Mouse (Mus musculus): ENCODE measurements around the gene Msh3. TPM values are rescaled to one million over a fixed set of nuclear protein-coding genes. Genes with fewer than 3 reads are reported as not detected.

The Msh3 gene
- polyA plus RNA-seq, 1 experiment from 2014 or later: 35.1 TPM

DNA sequence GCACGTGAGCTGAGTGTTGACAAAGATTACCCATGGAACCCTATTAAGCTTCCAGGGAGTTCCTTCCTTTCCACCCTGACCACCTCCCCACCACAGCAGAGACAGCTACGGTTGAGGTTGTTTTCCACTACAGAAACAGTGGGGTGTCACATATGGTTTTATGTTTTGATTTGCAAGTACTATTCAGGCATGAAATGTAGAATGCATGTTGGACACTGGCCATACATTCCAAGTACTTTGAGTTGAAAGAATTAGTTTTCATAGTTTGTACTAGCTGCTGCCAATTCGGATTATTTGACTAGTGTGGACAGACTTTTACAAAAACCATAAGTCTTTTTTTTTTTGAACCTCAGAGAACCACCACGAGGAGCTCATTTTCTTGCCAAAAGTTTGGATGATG, 10.5 kb upstream of the Msh3 start:
- H3K4me2 ChIP-seq (ENCODE audit: low read depth, low read length): no peak overlapping the region
- no peaks in the 10 kb centered on the region for H3K9me3 ChIP-seq (ENCODE audit: control insufficient read depth, low read length)
- H3K36me3 ChIP-seq (ENCODE audit: control insufficient read depth, insufficient read depth, low read length): no peaks in the 10 kb centered on the region
- H3K27me3 ChIP-seq (ENCODE audit: control insufficient read depth, insufficient read depth, low read length): no peaks in the 10 kb centered on the region
- no peaks in the 10 kb centered on the region for H3K4me1 ChIP-seq (ENCODE audit: control insufficient read depth, insufficient read depth, low read length)
- ATAC-seq (ENCODE audit: low read depth): no peak
- no peak overlapping the region for H3K27ac ChIP-seq (ENCODE audit: low read depth, low read length)
- 86% methylated on average over 4 of the region's 4 CpGs for WGBS
- H3K9ac ChIP-seq (replicated peaks; ENCODE audit: low read depth, low read length): no peak overlapping the region
- H3K4me3 ChIP-seq (ENCODE audit: low read depth, low read length): no peak overlapping the region

GRCm38 (mm10) chr13:92361609-92362008, 6.8 kb upstream of the Msh3 start:
- Histone ChIP-seq H3K4me2 (ENCODE audit: low read depth, low read length) (no peak overlapping the region), H3K27ac (ENCODE audit: low read depth, low read length) (no peak overlapping the region), H3K4me1 (ENCODE audit: control insufficient read depth, insufficient read depth, low read length) (no peaks in the 10 kb centered on the region), H3K9me3 (ENCODE audit: control insufficient read depth, low read length) (no peaks in the 10 kb centered on the region), H3K9ac (replicated peaks; ENCODE audit: low read depth, low read length) (no peak overlapping the region), H3K36me3 (ENCODE audit: control insufficient read depth, insufficient read depth, low read length) (no peaks in the 10 kb centered on the region), H3K27me3 (ENCODE audit: control insufficient read depth, insufficient read depth, low read length) (no peaks in the 10 kb centered on the region), H3K4me3 (ENCODE audit: low read depth, low read length) (no peak overlapping the region)
- WGBS: 93% methylated on average over 2 of the region's 2 CpGs
- no peak for ATAC-seq (ENCODE audit: low read depth)

DNA sequence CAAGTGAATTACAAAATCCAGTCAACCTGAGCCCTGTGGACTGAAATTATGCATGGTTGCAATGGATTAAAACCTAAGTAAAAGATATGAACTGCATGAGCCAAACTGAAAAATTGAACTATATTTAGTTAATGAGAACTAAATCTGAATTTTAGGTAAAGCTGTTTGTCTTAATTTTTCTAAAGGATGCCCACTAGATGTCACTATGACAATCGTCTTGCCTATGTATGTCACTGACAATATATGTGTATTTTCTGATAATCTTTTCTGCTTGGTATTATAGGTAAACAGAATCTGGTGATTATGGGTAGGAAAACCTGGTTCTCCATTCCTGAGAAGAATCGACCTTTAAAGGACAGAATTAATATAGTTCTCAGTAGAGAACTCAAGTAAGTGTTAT, 2.8 kb upstream of the Msh3 start:
- H3K27ac ChIP-seq (ENCODE audit: low read depth, low read length): no peak overlapping the region
- no peaks in the 10 kb centered on the region for H3K27me3 ChIP-seq (ENCODE audit: control insufficient read depth, insufficient read depth, low read length)
- no peaks in the 10 kb centered on the region for H3K36me3 ChIP-seq (ENCODE audit: control insufficient read depth, insufficient read depth, low read length)
- H3K9ac ChIP-seq (replicated peaks; ENCODE audit: low read depth, low read length): no peak overlapping the region
- H3K4me2 ChIP-seq (ENCODE audit: low read depth, low read length): no peak overlapping the region
- 70% methylated on average over 2 of the region's 2 CpGs for WGBS
- H3K4me1 ChIP-seq (ENCODE audit: control insufficient read depth, insufficient read depth, low read length): 0 out of 2 replicates have a peak, but pooled peaks cover 6% of the 10 kb centered on the region
- no peaks in the 10 kb centered on the region for H3K9me3 ChIP-seq (ENCODE audit: control insufficient read depth, low read length)
- ATAC-seq (ENCODE audit: low read depth): no peak
- no peak overlapping the region for H3K4me3 ChIP-seq (ENCODE audit: low read depth, low read length)

DNA sequence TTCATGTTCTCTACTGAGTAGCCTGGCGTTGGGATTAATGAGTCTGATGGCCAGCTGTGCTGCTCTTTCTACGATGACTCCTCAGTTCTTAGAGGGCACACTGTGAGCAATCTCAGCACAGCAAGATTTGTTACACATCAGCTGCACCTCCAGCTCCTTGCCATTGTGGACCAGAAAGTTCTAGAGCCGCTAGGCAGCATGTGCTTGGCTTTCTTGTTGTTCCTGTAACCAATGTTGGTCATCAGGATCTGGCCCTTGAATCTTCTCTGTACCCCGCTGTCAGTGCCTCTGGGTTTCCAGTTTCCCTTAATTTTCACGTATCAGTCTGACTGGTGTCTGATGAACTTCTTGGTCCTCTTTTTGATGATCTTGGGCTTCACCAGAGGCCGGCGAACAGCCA, 1.6 kb upstream of the Msh3 start:
- ATAC-seq (ENCODE audit: low read depth): no peak
- Histone ChIP-seq H3K27ac (ENCODE audit: low read depth, low read length) (no peak overlapping the region), H3K9ac (replicated peaks; ENCODE audit: low read depth, low read length) (no peak overlapping the region), H3K4me2 (ENCODE audit: low read depth, low read length) (no peak overlapping the region), H3K36me3 (ENCODE audit: control insufficient read depth, insufficient read depth, low read length) (no peaks in the 10 kb centered on the region), H3K4me1 (ENCODE audit: control insufficient read depth, insufficient read depth, low read length) (0 out of 2 replicates have a peak, but pooled peaks cover 6% of the 10 kb centered on the region), H3K9me3 (ENCODE audit: control insufficient read depth, low read length) (no peaks in the 10 kb centered on the region), H3K4me3 (ENCODE audit: low read depth, low read length) (no peak overlapping the region), H3K27me3 (ENCODE audit: control insufficient read depth, insufficient read depth, low read length) (no peaks in the 10 kb centered on the region)
- WGBS: 67% methylated on average over 7 of the region's 7 CpGs

DNA sequence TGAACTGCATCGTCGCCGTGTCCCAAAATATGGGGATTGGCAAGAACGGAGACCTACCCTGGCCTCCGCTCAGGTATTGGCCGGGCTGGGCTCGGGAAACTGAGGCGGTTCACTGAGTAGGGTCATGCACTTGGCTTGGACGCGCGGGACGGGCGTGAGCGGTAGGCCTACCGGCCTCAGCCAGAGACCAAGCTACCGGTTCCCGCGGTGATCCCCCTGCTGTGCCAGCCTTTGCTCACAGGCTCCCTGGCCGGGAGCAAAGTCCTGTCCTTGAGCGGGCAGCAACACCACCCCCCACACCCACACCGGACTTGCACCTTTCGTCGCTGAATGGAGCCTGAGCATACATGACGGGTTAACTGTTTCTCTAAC, 455 bp upstream of the Msh3 start:
- Histone ChIP-seq H3K9me3 (ENCODE audit: control insufficient read depth, low read length) (no peaks in the 10 kb centered on the region), H3K4me2 (ENCODE audit: low read depth, low read length) (peak overlapping the region; percentile 96), H3K27ac (ENCODE audit: low read depth, low read length) (no peak overlapping the region), H3K4me3 (ENCODE audit: low read depth, low read length) (peak overlapping the region; percentile 69), H3K36me3 (ENCODE audit: control insufficient read depth, insufficient read depth, low read length) (no peaks in the 10 kb centered on the region), H3K9ac (replicated peaks; ENCODE audit: low read depth, low read length) (peak overlapping the region; percentile 50), H3K27me3 (ENCODE audit: control insufficient read depth, insufficient read depth, low read length) (no peaks in the 10 kb centered on the region), H3K4me1 (ENCODE audit: control insufficient read depth, insufficient read depth, low read length) (0 out of 2 replicates have a peak, but pooled peaks cover 6% of the 10 kb centered on the region)
- peak; percentile 42; the same call in 1 of the 2 replicates for ATAC-seq (ENCODE audit: low read depth)
- under 1% methylated on average over 24 of the region's 24 CpGs for WGBS

DNA sequence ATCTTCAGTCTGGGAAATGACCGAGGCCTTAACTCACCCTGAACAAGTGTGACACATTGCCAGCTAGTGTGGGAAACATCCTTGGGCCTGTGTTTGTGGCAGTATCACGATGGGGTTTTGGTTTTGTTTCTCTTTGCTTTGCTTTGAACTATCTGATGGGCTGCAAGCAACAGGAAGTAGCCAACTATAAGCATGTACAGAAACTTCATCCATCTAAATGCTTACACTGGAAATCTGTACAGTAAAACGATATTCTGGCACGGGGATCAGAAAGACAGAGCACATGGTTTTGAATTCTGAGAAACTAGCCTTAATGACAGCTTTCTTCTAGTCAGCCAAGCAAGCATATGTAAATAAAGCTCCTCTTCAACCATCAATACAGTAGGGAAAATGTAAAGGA, 847 bp downstream of the Msh3 start:
- no peaks in the 10 kb centered on the region for H3K27me3 ChIP-seq (ENCODE audit: control insufficient read depth, insufficient read depth, low read length)
- H3K4me3 ChIP-seq (ENCODE audit: low read depth, low read length): peak overlapping the region; percentile 69
- no peaks in the 10 kb centered on the region; the same call in 1 of the 2 replicates for H3K36me3 ChIP-seq (ENCODE audit: control insufficient read depth, insufficient read depth, low read length)
- ATAC-seq (ENCODE audit: low read depth): no peak
- no peaks in the 10 kb centered on the region for H3K9me3 ChIP-seq (ENCODE audit: control insufficient read depth, low read length)
- H3K4me1 ChIP-seq (ENCODE audit: control insufficient read depth, insufficient read depth, low read length): 0 out of 2 replicates have a peak, but pooled peaks cover 6% of the 10 kb centered on the region
- WGBS: 22% methylated on average over 4 of the region's 4 CpGs
- peak overlapping the region; percentile 91; the same call in 1 of the 2 replicates for H3K27ac ChIP-seq (ENCODE audit: low read depth, low read length)
- peak overlapping the region; percentile 96 for H3K4me2 ChIP-seq (ENCODE audit: low read depth, low read length)
- peak overlapping the region; percentile 56 for H3K9ac ChIP-seq (replicated peaks; ENCODE audit: low read depth, low read length)

GRCm38 (mm10) chr13:92351100-92351499, 3.7 kb downstream of the Msh3 start:
- ATAC-seq (ENCODE audit: low read depth): no peak
- no peaks in the 10 kb centered on the region for H3K9me3 ChIP-seq (ENCODE audit: control insufficient read depth, low read length)
- 96% methylated on average over 6 of the region's 6 CpGs for WGBS

GRCm38 (mm10) chr13:92346338-92346737, 8.5 kb downstream of the Msh3 start:
- 63% methylated on average over 5 of the region's 5 CpGs for WGBS
- no peak for ATAC-seq (ENCODE audit: low read depth)
- Histone ChIP-seq H3K4me1 (ENCODE audit: control insufficient read depth, insufficient read depth, low read length) (no peaks in the 10 kb centered on the region), H3K9me3 (ENCODE audit: control insufficient read depth, low read length) (no peaks in the 10 kb centered on the region), H3K27ac (ENCODE audit: low read depth, low read length) (no peak overlapping the region), H3K27me3 (ENCODE audit: control insufficient read depth, insufficient read depth, low read length) (no peaks in the 10 kb centered on the region), H3K4me3 (ENCODE audit: low read depth, low read length) (no peak overlapping the region), H3K9ac (replicated peaks; ENCODE audit: low read depth, low read length) (no peak overlapping the region), H3K36me3 (ENCODE audit: control insufficient read depth, insufficient read depth, low read length) (peaks cover 16% of the 10 kb centered on the region), H3K4me2 (ENCODE audit: low read depth, low read length) (no peak overlapping the region)

More at GRCm38 (mm10) chr13:92351100-92351499, 3.7 kb downstream of the Msh3 start:
- Histone ChIP-seq H3K9ac (replicated peaks; ENCODE audit: low read depth, low read length) (no peak overlapping the region), H3K27me3 (ENCODE audit: control insufficient read depth, insufficient read depth, low read length) (no peaks in the 10 kb centered on the region), H3K27ac (ENCODE audit: low read depth, low read length) (no peak overlapping the region), H3K4me1 (ENCODE audit: control insufficient read depth, insufficient read depth, low read length) (0 out of 2 replicates have a peak, but pooled peaks cover 6% of the 10 kb centered on the region), H3K4me3 (ENCODE audit: low read depth, low read length) (no peak overlapping the region), H3K4me2 (ENCODE audit: low read depth, low read length) (no peak overlapping the region), H3K36me3 (ENCODE audit: control insufficient read depth, insufficient read depth, low read length) (peaks cover 9% of the 10 kb centered on the region; the same call in 1 of the 2 replicates)

GRCm38 (mm10) chr13:92344033-92344432, 10.8 kb downstream of the Msh3 start:
- peaks cover 16% of the 10 kb centered on the region for H3K36me3 ChIP-seq (ENCODE audit: control insufficient read depth, insufficient read depth, low read length)
- no peak overlapping the region for H3K4me2 ChIP-seq (ENCODE audit: low read depth, low read length)
- no peaks in the 10 kb centered on the region for H3K27me3 ChIP-seq (ENCODE audit: control insufficient read depth, insufficient read depth, low read length)
- ATAC-seq (ENCODE audit: low read depth): no peak
- H3K9me3 ChIP-seq (ENCODE audit: control insufficient read depth, low read length): no peaks in the 10 kb centered on the region
- no peaks in the 10 kb centered on the region for H3K4me1 ChIP-seq (ENCODE audit: control insufficient read depth, insufficient read depth, low read length)
- no peak overlapping the region for H3K9ac ChIP-seq (replicated peaks; ENCODE audit: low read depth, low read length)
- WGBS: 85% methylated on average over 8 of the region's 8 CpGs
- no peak overlapping the region for H3K4me3 ChIP-seq (ENCODE audit: low read depth, low read length)
- no peak overlapping the region for H3K27ac ChIP-seq (ENCODE audit: low read depth, low read length)
